Mouse (Mus musculus) regulatory T cell (primary cell): ENCODE measurements around the gene Ankrd24.

ENCODE experiments used
- in situ Hi-C: fragments of 300-600 bp; cut with MboI, MseI; formaldehyde crosslinking; loops from one replicate; pipeline ENCODE4 v1.15.1; 2025; ENCODE audit warnings: high pct_unique_total_duplicates

Ankrd24 gene

GRCm38 (mm10) chr10:81628390-81628789 lies at the start of gene Ankrd24:
Gene Ankrd24, plus strand, starts transcription at chr10:81628540.
- in situ Hi-C loops: no loop called here

GRCm38 (mm10) chr10:81579967-81580366 lies 48.4 kb upstream of the Ankrd24 start:
- in situ Hi-C loops: no loop called here

- in situ Hi-C loops: no loop called here
Observed at GRCm38 (mm10) chr10:81580441-81581070, 47.8 kb upstream of the Ankrd24 start.

GRCm38 (mm10) chr10:81583347-81583746 lies 45.0 kb upstream of the Ankrd24 start:
- in situ Hi-C loops: no loop called here

- in situ Hi-C loops: no loop called here
Observed at GRCm38 (mm10) chr10:81588739-81589138, 39.6 kb upstream of the Ankrd24 start.

GRCm38 (mm10) chr10:81591846-81592245 lies 36.5 kb upstream of the Ankrd24 start:
- in situ Hi-C loops: no loop called here

- in situ Hi-C loops: no loop called here
Observed at GRCm38 (mm10) chr10:81592631-81593030, 35.7 kb upstream of the Ankrd24 start.

GRCm38 (mm10) chr10:81593223-81593622 lies 35.1 kb upstream of the Ankrd24 start:
- in situ Hi-C loops: no loop called here

GRCm38 (mm10) chr10:81593935-81594334 lies 34.4 kb upstream of the Ankrd24 start:
- in situ Hi-C loops: no loop called here

GRCm38 (mm10) chr10:81595599-81595998 lies 32.7 kb upstream of the Ankrd24 start:
- in situ Hi-C loops: no loop called here

- in situ Hi-C loops: no loop called here
Observed at GRCm38 (mm10) chr10:81596611-81597010, 31.7 kb upstream of the Ankrd24 start.

- in situ Hi-C loops: no loop called here
Observed at GRCm38 (mm10) chr10:81597137-81597950, 31.0 kb upstream of the Ankrd24 start.

GRCm38 (mm10) chr10:81598342-81598741 lies 30.0 kb upstream of the Ankrd24 start:
- in situ Hi-C loops: no loop called here

GRCm38 (mm10) chr10:81598871-81599270 lies 29.5 kb upstream of the Ankrd24 start:
- in situ Hi-C loops: no loop called here

GRCm38 (mm10) chr10:81599630-81600029 lies 28.7 kb upstream of the Ankrd24 start:
- in situ Hi-C loops: no loop called here

GRCm38 (mm10) chr10:81600096-81600495 lies 28.2 kb upstream of the Ankrd24 start:
- in situ Hi-C loops: no loop called here

GRCm38 (mm10) chr10:81600738-81601203 lies 27.6 kb upstream of the Ankrd24 start, which contains the start of gene Tle6:
Gene Tle6, minus strand, starts transcription at chr10:81601073.
- in situ Hi-C loops: no loop called here

GRCm38 (mm10) chr10:81601396-81601905 lies 26.9 kb upstream of the Ankrd24 start:
- in situ Hi-C loops: no loop called here

GRCm38 (mm10) chr10:81602741-81603151 lies 25.6 kb upstream of the Ankrd24 start:
- in situ Hi-C loops: no loop called here

- in situ Hi-C loops: no loop called here
Observed at GRCm38 (mm10) chr10:81604019-81604967, 24.0 kb upstream of the Ankrd24 start.

- in situ Hi-C loops: no loop called here
Observed at GRCm38 (mm10) chr10:81604968-81605665, 23.2 kb upstream of the Ankrd24 start.
